Mouse (Mus musculus): ENCODE measurements around the gene Masp1. TPM values are rescaled to one million over a fixed set of nuclear protein-coding genes. Genes with fewer than 3 reads are reported as not detected.

Gene Masp1
- total RNA-seq, 1 experiment = 2.8 TPM

DNA sequence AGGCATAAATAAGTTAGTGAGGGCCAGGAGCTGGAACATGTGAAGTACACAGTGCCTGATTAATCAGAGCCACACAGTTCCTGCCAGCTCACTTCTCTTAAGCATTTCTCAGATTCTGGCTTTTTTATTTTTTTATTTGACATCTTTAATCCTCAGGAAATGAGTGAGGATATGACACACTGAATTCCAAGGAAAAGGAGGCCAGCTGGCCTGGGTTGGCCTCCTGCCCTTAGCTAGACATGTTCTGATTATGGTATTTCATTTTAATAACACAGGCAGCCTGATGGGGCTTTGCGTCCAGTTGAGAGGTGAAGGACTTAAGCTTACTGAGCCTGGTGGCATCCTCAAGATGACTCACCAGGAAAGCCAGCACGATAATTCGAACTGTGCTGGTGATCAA is 64.1 kb downstream of the Masp1 start:
- TF ChIP-seq HCFC1 (IDR thresholded peaks at IDR 0.05; ENCODE audit: borderline replicate concordance, insufficient read depth, low read length) = no peak
- no peak for TF ChIP-seq ZC3H11A (IDR thresholded peaks at IDR 0.05; ENCODE audit: borderline replicate concordance, low read depth, low read length)
- TF ChIP-seq MAFK (IDR thresholded peaks at IDR 0.05; ENCODE audit: insufficient read depth, low read depth, low read length) = no peak
- TF ChIP-seq CHD2 (IDR thresholded peaks at IDR 0.05; ENCODE audit: low read depth, low read length) = no peak
- no peak for TF ChIP-seq ZNF384 (IDR thresholded peaks at IDR 0.05; ENCODE audit: low read depth, low read length)
- Histone ChIP-seq H3K4me1 (ENCODE audit: control insufficient read depth in 2 of 2, insufficient read depth in 2 of 2, low read length in 2 of 2, poor library complexity in 1 of 2) (no peaks in the 10 kb centered on the region; a peak in 1 of 4 replicates), H3K27ac (ENCODE audit: insufficient read depth, low read depth, low read length, poor library complexity, severe bottlenecking) (no peak overlapping the region), H3K9me3 (ENCODE audit: control insufficient read depth, insufficient read depth, low read depth, low read length) (no peaks in the 10 kb centered on the region), H3K9ac (ENCODE audit: insufficient read depth, low read depth, low read length, poor library complexity, severe bottlenecking) (no peak overlapping the region), H3K36me3 (ENCODE audit: control insufficient read depth, insufficient read depth, low read length, poor library complexity, severe bottlenecking) (no peaks in the 10 kb centered on the region), H3K4me3 (ENCODE audit: insufficient read depth in 1 of 2, low read depth in 1 of 2, low read length in 2 of 2, poor library complexity in 1 of 2, severe bottlenecking in 1 of 2) (no peak overlapping the region)
- in situ Hi-C loops (cut with MboI; ENCODE audit: low sequenced_read_pairs in 2 of 2, unreplicated experiment in 2 of 2) = loop anchor here (10.0 to 25.0 kb wide), 3 partner anchors 181 to 498 kb away; partner anchors contain the start of gene Sst (in 1 of the 2)
- DNase-seq (ENCODE audit: low read depth, low spot score) = no peak

DNA sequence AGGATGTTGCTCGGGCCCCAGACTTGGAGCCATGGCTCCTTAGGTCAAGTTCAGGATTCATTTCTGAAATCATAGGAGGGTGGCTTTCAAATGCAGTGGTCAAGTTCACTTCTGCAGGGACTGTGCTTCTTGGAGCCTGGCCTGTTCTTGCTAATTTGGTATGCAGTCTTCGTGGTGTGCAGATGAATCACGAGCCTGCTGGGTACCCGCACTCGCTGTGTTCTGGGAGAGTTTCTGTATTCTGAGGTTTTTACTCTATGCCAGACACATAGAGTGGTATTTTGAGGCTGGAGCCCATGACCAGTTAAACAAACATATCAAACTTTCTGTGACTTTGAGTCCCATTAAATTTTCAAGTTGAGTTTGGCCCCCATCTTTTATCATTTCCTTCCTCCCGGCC is 66.2 kb downstream of the Masp1 start:
- in situ Hi-C loops (cut with MboI; ENCODE audit: low sequenced_read_pairs in 2 of 2, unreplicated experiment in 2 of 2) = loop anchor here (10.0 to 25.0 kb wide), 3 partner anchors 183 to 500 kb away; partner anchors contain the start of gene Sst (in 1 of the 2)
- no peak for TF ChIP-seq HCFC1 (IDR thresholded peaks at IDR 0.05; ENCODE audit: borderline replicate concordance, insufficient read depth, low read length)
- TF ChIP-seq CHD2 (IDR thresholded peaks at IDR 0.05; ENCODE audit: low read depth, low read length) = no peak
- TF ChIP-seq ZC3H11A (IDR thresholded peaks at IDR 0.05; ENCODE audit: borderline replicate concordance, low read depth, low read length) = no peak
- no peak for TF ChIP-seq MAFK (IDR thresholded peaks at IDR 0.05; ENCODE audit: insufficient read depth, low read depth, low read length)
- TF ChIP-seq ZNF384 (IDR thresholded peaks at IDR 0.05; ENCODE audit: low read depth, low read length) = no peak

GRCm38 (mm10) chr16:23452476-23452875 is 68.1 kb downstream of the Masp1 start:
- TF ChIP-seq ZNF384 (IDR thresholded peaks at IDR 0.05; ENCODE audit: low read depth, low read length) = no peak
- TF ChIP-seq ZC3H11A (IDR thresholded peaks at IDR 0.05; ENCODE audit: borderline replicate concordance, low read depth, low read length) = peak; percentile 96
- Histone ChIP-seq H3K9ac (ENCODE audit: insufficient read depth, low read depth, low read length, poor library complexity, severe bottlenecking) (no peak overlapping the region), H3K27ac (ENCODE audit: insufficient read depth, low read depth, low read length, poor library complexity, severe bottlenecking) (no peak overlapping the region), H3K4me3 (ENCODE audit: insufficient read depth in 1 of 2, low read depth in 1 of 2, low read length in 2 of 2, poor library complexity in 1 of 2, severe bottlenecking in 1 of 2) (no peak overlapping the region), H3K9me3 (ENCODE audit: control insufficient read depth, insufficient read depth, low read depth, low read length) (no peaks in the 10 kb centered on the region), H3K36me3 (ENCODE audit: control insufficient read depth, insufficient read depth, low read length, poor library complexity, severe bottlenecking) (no peaks in the 10 kb centered on the region), H3K4me1 (ENCODE audit: control insufficient read depth in 2 of 2, insufficient read depth in 2 of 2, low read length in 2 of 2, poor library complexity in 1 of 2) (no peaks in the 10 kb centered on the region)
- in situ Hi-C loops (cut with MboI; ENCODE audit: low sequenced_read_pairs in 2 of 2, unreplicated experiment in 2 of 2) = loop anchor here (10.0 to 25.0 kb wide), 3 partner anchors 185 to 502 kb away; partner anchors contain the start of gene Sst (in 1 of the 2)
- DNase-seq (ENCODE audit: low read depth, low spot score) = peak; percentile 50

More for the DNA sequence above, 66.2 kb downstream of the Masp1 start:
- no peak for DNase-seq (ENCODE audit: low read depth, low spot score)
- Histone ChIP-seq H3K36me3 (ENCODE audit: control insufficient read depth, insufficient read depth, low read length, poor library complexity, severe bottlenecking) (no peaks in the 10 kb centered on the region), H3K9ac (ENCODE audit: insufficient read depth, low read depth, low read length, poor library complexity, severe bottlenecking) (no peak overlapping the region), H3K9me3 (ENCODE audit: control insufficient read depth, insufficient read depth, low read depth, low read length) (no peaks in the 10 kb centered on the region), H3K4me1 (ENCODE audit: control insufficient read depth in 2 of 2, insufficient read depth in 2 of 2, low read length in 2 of 2, poor library complexity in 1 of 2) (no peaks in the 10 kb centered on the region; a peak in 1 of 4 replicates), H3K27ac (ENCODE audit: insufficient read depth, low read depth, low read length, poor library complexity, severe bottlenecking) (no peak overlapping the region), H3K4me3 (ENCODE audit: insufficient read depth in 1 of 2, low read depth in 1 of 2, low read length in 2 of 2, poor library complexity in 1 of 2, severe bottlenecking in 1 of 2) (no peak overlapping the region)

DNA sequence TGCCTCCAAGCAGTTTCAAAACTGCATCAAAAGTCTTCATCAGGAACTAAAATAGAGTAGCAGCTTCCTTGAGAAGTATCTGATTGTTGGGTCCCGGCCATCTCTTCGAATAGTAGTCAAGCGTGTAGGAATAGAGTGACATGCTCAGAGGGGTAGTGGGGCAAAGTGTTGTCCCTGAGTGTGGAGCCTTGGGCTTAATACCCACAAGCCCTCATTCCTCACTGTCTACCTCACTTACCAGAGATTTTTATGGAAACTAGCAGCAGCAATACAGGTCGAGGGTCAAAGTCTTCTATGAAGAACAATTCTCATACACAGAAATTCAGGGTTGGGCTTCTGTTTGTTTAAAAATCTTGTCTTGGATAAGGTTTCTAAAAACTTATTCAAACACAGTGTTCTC is 69.8 kb downstream of the Masp1 start:
- H3K36me3 ChIP-seq (ENCODE audit: control insufficient read depth, insufficient read depth, low read length, poor library complexity, severe bottlenecking) = no peaks in the 10 kb centered on the region
- no peaks in the 10 kb centered on the region for H3K9me3 ChIP-seq (ENCODE audit: control insufficient read depth, insufficient read depth, low read depth, low read length)
- H3K4me3 ChIP-seq (ENCODE audit: insufficient read depth in 1 of 2, low read depth in 1 of 2, low read length in 2 of 2, poor library complexity in 1 of 2, severe bottlenecking in 1 of 2) = no peak overlapping the region
- no peak overlapping the region for H3K27ac ChIP-seq (ENCODE audit: insufficient read depth, low read depth, low read length, poor library complexity, severe bottlenecking)
- TF ChIP-seq MAFK (IDR thresholded peaks at IDR 0.05; ENCODE audit: insufficient read depth, low read depth, low read length) = no peak
- no peaks in the 10 kb centered on the region for H3K4me1 ChIP-seq (ENCODE audit: control insufficient read depth in 2 of 2, insufficient read depth in 2 of 2, low read length in 2 of 2, poor library complexity in 1 of 2)
- H3K9ac ChIP-seq (ENCODE audit: insufficient read depth, low read depth, low read length, poor library complexity, severe bottlenecking) = no peak overlapping the region
- in situ Hi-C loops (cut with MboI; ENCODE audit: low sequenced_read_pairs in 2 of 2, unreplicated experiment in 2 of 2) = loop anchor here (10.0 to 25.0 kb wide), 3 partner anchors 186 to 504 kb away; partner anchors contain the start of gene Sst (in 1 of the 2)
- DNase-seq (ENCODE audit: low read depth, low spot score) = no peak

DNA sequence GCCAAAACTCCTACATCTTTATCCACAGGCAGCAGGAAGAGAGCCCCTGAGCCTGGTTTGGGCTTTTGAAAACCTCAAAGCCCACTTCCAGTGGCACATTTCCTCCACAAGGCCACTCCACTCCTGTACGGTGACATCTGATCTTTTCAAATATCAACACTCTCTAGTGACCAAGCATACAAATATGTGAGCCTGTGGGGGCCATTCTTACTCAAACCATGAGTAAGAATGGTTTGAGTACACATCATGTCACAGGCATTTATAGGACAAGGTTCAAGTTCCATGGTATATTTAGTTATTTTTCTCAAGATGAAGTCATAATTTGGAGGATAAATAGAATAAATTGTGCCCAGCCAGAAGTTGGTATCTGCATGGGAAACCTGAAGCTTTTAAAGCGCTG is 70.7 kb downstream of the Masp1 start:
- DNase-seq (ENCODE audit: low read depth, low spot score) = no peak
- no peaks in the 10 kb centered on the region for H3K9me3 ChIP-seq (ENCODE audit: control insufficient read depth, insufficient read depth, low read depth, low read length)
- TF ChIP-seq ZC3H11A (IDR thresholded peaks at IDR 0.05; ENCODE audit: borderline replicate concordance, low read depth, low read length) (no peak), CHD2 (IDR thresholded peaks at IDR 0.05; ENCODE audit: low read depth, low read length) (no peak), HCFC1 (IDR thresholded peaks at IDR 0.05; ENCODE audit: borderline replicate concordance, insufficient read depth, low read length) (no peak), ZNF384 (IDR thresholded peaks at IDR 0.05; ENCODE audit: low read depth, low read length) (no peak), MAFK (IDR thresholded peaks at IDR 0.05; ENCODE audit: insufficient read depth, low read depth, low read length) (no peak)
- H3K4me1 ChIP-seq (ENCODE audit: control insufficient read depth in 2 of 2, insufficient read depth in 2 of 2, low read length in 2 of 2, poor library complexity in 1 of 2) = no peaks in the 10 kb centered on the region
- H3K4me3 ChIP-seq (ENCODE audit: insufficient read depth in 1 of 2, low read depth in 1 of 2, low read length in 2 of 2, poor library complexity in 1 of 2, severe bottlenecking in 1 of 2) = no peak overlapping the region
- H3K27ac ChIP-seq (ENCODE audit: insufficient read depth, low read depth, low read length, poor library complexity, severe bottlenecking) = no peak overlapping the region
- H3K36me3 ChIP-seq (ENCODE audit: control insufficient read depth, insufficient read depth, low read length, poor library complexity, severe bottlenecking) = no peaks in the 10 kb centered on the region
- in situ Hi-C loops (cut with MboI; ENCODE audit: low sequenced_read_pairs in 2 of 2, unreplicated experiment in 2 of 2) = loop anchor here (10.0 to 25.0 kb wide), 3 partner anchors 187 to 505 kb away; partner anchors contain the start of gene Sst (in 1 of the 2)
- no peak overlapping the region for H3K9ac ChIP-seq (ENCODE audit: insufficient read depth, low read depth, low read length, poor library complexity, severe bottlenecking)
